Mouse (Mus musculus) neural tube, embryonic 13.5 days (tissue): ENCODE measurements at regions not wholly inside any gene's neighbourhood (a gene's known extent, or its start where the extent isn't known, plus 50 kb on each side); places are given as distances from the start of the nearest gene placed in this dataset.

Source experiments
- ATAC-seq: fragments of 200-750 bp; cut with Nextera tagmentation; 2 replicates; pipeline ENCODE4 v1.8.0; 2017; ENCODE audit warnings: low read depth, mild to moderate bottlenecking, moderate TSS enrichment, moderate library complexity
- H3K27ac ChIP-seq: fragments of 300-500 bp; sonication (generic); replicated peaks from 2 replicates; pipeline ENCODE4 v1.5.1; 2015; ENCODE audit warnings: moderate library complexity, mild to moderate bottlenecking, inconsistent platforms
- H3K27me3 ChIP-seq: fragments of 300-500 bp; sonication (generic); 2 replicates; pipeline ENCODE4 v1.6.1; 2015; ENCODE audit warnings: mild to moderate bottlenecking, inconsistent platforms
- H3K36me3 ChIP-seq: fragments of 300-500 bp; sonication (generic); 2 replicates; pipeline ENCODE4 v1.6.1; 2015; ENCODE audit warnings: mild to moderate bottlenecking, inconsistent platforms
- H3K4me1 ChIP-seq: fragments of 300-500 bp; sonication (generic); replicated peaks from 2 replicates; pipeline ENCODE4 v1.6.1; 2015; ENCODE audit warnings: inconsistent platforms
- H3K4me2 ChIP-seq: fragments of 300-500 bp; sonication (generic); 2 replicates; pipeline ENCODE4 v1.6.1; 2015; ENCODE audit warnings: inconsistent platforms, mild to moderate bottlenecking, moderate library complexity
- H3K4me3 ChIP-seq: fragments of 300-500 bp; sonication (generic); 2 replicates; pipeline ENCODE4 v1.5.1; 2015; ENCODE audit warnings: mild to moderate bottlenecking, inconsistent platforms
- H3K9ac ChIP-seq: fragments of 300-500 bp; sonication (generic); 2 replicates; pipeline ENCODE4 v1.6.1; 2015; ENCODE audit warnings: moderate library complexity, mild to moderate bottlenecking, inconsistent platforms
- H3K9me3 ChIP-seq: fragments of 300-500 bp; sonication (generic); 2 replicates; pipeline ENCODE4 v1.6.1; 2016; ENCODE audit warnings: inconsistent platforms
- WGBS: fragments of 180-500 bp; shearing (Covaris S2); methylation state at CpG from one replicate; pipeline ENCODE4 v1.1.7; 2015; 5-methylcytosine and 5-hydroxymethylcytosine counted together

DNA sequence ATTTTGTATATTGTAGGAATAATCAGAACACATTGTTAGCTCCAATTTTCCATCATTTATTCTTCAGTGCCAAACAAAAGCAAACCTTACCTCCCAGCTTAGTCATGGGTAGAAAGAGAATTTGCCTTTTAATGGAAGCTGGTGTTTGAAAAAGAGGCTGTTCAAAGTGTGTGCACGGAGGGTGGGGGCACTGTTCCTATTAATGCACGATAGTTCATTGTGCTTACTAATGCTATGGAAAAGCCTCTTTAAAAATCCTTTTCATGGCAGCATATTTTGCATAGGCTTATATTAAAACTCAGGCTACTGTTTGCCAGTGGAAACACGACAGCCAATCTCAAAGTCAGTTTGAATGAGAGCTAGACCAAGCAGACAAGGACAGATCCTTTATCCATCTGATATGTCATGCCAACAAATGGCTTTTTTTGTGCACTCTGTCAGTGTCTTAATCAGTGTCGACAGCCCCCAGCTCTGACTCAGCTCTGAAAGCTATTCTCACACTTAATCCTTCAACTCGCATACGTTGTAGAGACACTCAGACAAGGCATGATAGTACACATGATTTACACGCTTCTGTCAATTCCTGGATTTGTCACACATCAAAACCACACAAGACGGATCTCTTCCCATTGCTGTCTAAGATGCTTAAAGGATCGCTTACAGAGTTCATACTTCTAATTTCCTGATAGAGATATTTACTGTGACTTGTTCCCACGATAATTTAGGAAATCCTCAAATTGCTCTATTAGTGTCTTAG, 280.8 kb upstream of the Galnt5 start:
- WGBS: 67% methylated on average over 10 of the region's 10 CpGs
- no peaks in the 10 kb centered on the region for H3K36me3 ChIP-seq
- no peak overlapping the region for H3K4me2 ChIP-seq
- H3K27ac ChIP-seq: no peak overlapping the region
- no peaks in the 10 kb centered on the region for H3K27me3 ChIP-seq
- no peaks in the 10 kb centered on the region for H3K4me1 ChIP-seq
- no peak for ATAC-seq
- no peak overlapping the region for H3K4me3 ChIP-seq
- no peak overlapping the region for H3K9ac ChIP-seq
- no peaks in the 10 kb centered on the region for H3K9me3 ChIP-seq
